Comparison of ENCODE assay signal across 8 mouse cellular contexts in genomic region chr11:115823774-115824740, GRCm38 (mm10). TPM values are rescaled to one million over a fixed set of nuclear protein-coding genes. Genes with fewer than 3 reads are reported as not detected.
DNase-seq lines count a peak whose midpoint lies in the region; ATAC-seq and TF ChIP-seq lines count a peak whose summit lies in the region.

Gene Llgl2, plus strand, starts transcription at chr11:115824049.

- ATAC-seq in erythroid progenitor cell, adult 5-6 weeks (replicated peaks; ENCODE audit: low FRiP score, poor library complexity, severe bottlenecking), result peak; percentile 92
- peak; percentile 94 for ATAC-seq in heart, postnatal 0 days (ENCODE audit: insufficient read depth, low read depth)

- H3K9me3 ChIP-seq in ES-Bruce4 (replicated peaks; ENCODE audit: control insufficient read depth, insufficient read depth, low read length, poor library complexity, severe bottlenecking), result no peaks in the 10 kb centered on the region
- no peaks in the 10 kb centered on the region for H3K9me3 ChIP-seq in heart, postnatal 0 days (replicated peaks; ENCODE audit: control insufficient read depth, low read length)

- H3K4me3 ChIP-seq in ES-Bruce4 (ENCODE audit: low read depth, low read length), result peak within 1 kb of the TSS; percentile 90
- H3K4me3 ChIP-seq in brown adipose tissue, adult 24 weeks (ENCODE audit: insufficient read depth, low read depth, low read length), result peak within 1 kb of the TSS; percentile 84
- peak within 1 kb of the TSS; percentile 87 for H3K4me3 ChIP-seq in heart, postnatal 0 days (ENCODE audit: low read depth, low read length)

- H3K9ac ChIP-seq in ES-Bruce4 (ENCODE audit: low read depth, poor library complexity, severe bottlenecking), result peak within 1 kb of the TSS; percentile 85
- peak within 1 kb of the TSS; percentile 68 for H3K9ac ChIP-seq in heart, postnatal 0 days (replicated peaks; ENCODE audit: low read depth, low read length)

- H3K27ac ChIP-seq in ES-Bruce4 (ENCODE audit: insufficient read depth, low read length), result no peak within 1 kb of the TSS
- H3K27ac ChIP-seq in brown adipose tissue, adult 24 weeks (replicated peaks; ENCODE audit: low read depth, low read length), result no peak within 1 kb of the TSS
- H3K27ac ChIP-seq in heart, postnatal 0 days (ENCODE audit: low read depth), result 0 out of 2 replicates have a peak within 1 kb of the TSS, but pooled peaks have one; percentile 11

- H3K27me3 ChIP-seq in ES-Bruce4 (ENCODE audit: control insufficient read depth, insufficient read depth, low read length, poor library complexity, severe bottlenecking), result no peaks in the 10 kb centered on the region
- H3K27me3 ChIP-seq in heart, postnatal 0 days (ENCODE audit: control insufficient read depth, insufficient read depth, low read length), result no peaks in the 10 kb centered on the region

- under 1% methylated on average over 85 of the region's 87 CpGs for WGBS in heart, postnatal 0 days

- peak within 1 kb of the TSS; percentile 97 for H3K4me2 ChIP-seq in heart, postnatal 0 days (ENCODE audit: low read depth, low read length)

- peaks cover 3% of the 10 kb centered on the region for H3K4me1 ChIP-seq in ES-Bruce4 (ENCODE audit: control insufficient read depth, insufficient read depth, low read length)
- H3K4me1 ChIP-seq in brown adipose tissue, adult 24 weeks (ENCODE audit: control insufficient read depth, insufficient read depth, insufficient read length, low read length), result peaks cover 3% of the 10 kb centered on the region; the same call in 1 of the 2 replicates
- peaks cover 8% of the 10 kb centered on the region; the same call in 1 of the 2 replicates for H3K4me1 ChIP-seq in heart, postnatal 0 days (ENCODE audit: control insufficient read depth, insufficient read depth)

- DNase-seq in heart, postnatal 0 days (ENCODE audit: low spot score), result peak; percentile 86
- DNase-seq in kidney, postnatal 36 days, result peak; percentile 96 to 98
- peak; percentile 92 for DNase-seq in lung, postnatal 25 days (ENCODE audit: low spot score)
- DNase-seq in retina, adult 2 months (ENCODE audit: low read depth, low spot score), result peak; percentile 71
- DNase-seq in thymus, postnatal 25 days, result peak; percentile 86

- no peak for TF ChIP-seq EP300 in ES-Bruce4 (IDR thresholded peaks at IDR 0.05; ENCODE audit: insufficient read depth, low read depth, low read length)
- no peak for TF ChIP-seq EP300 in heart, postnatal 0 days (IDR thresholded peaks at IDR 0.05; ENCODE audit: low read depth)

- H3K36me3 ChIP-seq in ES-Bruce4 (ENCODE audit: control insufficient read depth, insufficient read depth, low read length, poor library complexity, severe bottlenecking), result peaks cover 8% of the 10 kb centered on the region; the same call in 1 of the 2 replicates
- peaks cover 27% of the 10 kb centered on the region for H3K36me3 ChIP-seq in heart, postnatal 0 days (replicated peaks; ENCODE audit: control insufficient read depth, insufficient read depth, low read length)

- no peak for TF ChIP-seq CTCF in ES-Bruce4 (IDR thresholded peaks at IDR 0.05; ENCODE audit: low read depth, low read length)
- TF ChIP-seq CTCF in heart, postnatal 0 days (IDR thresholded peaks at IDR 0.05; ENCODE audit: low read depth), result no peak

- TF ChIP-seq POLR2A in ES-Bruce4 (IDR thresholded peaks at IDR 0.05; ENCODE audit: insufficient read depth, low read length), result peak; percentile 55

RNA-seq across cellular contexts. Expression of gene Llgl2, which starts in this region (rescaled TPM):
- 92.1 and 99.1 TPM in 2 replicates for polyA plus RNA-seq in ES-Bruce4 (2011; ENCODE audit: insufficient read depth, insufficient read length, low read depth, missing spikeins)
- 4.0 and 5.5 TPM in 2 replicates for polyA plus RNA-seq in brown adipose tissue, adult 24 weeks (2012; ENCODE audit: insufficient read depth, insufficient read length, missing spikeins)
- total RNA-seq in erythroid progenitor cell, adult 5-6 weeks (2015; ENCODE audit: low replicate concordance), result 1.7 TPM in 1 of 2 replicates, not detected in the other
- total RNA-seq in erythroid progenitor cell, adult 5-6 weeks (2017; ENCODE audit: low replicate concordance), result 0.26 and 1.8 TPM in 2 replicates
- total RNA-seq in heart, postnatal 0 days (2014; rRNA removed; ENCODE audit: low replicate concordance), result 49.8 and 85.5 TPM in 2 replicates
- polyA plus RNA-seq in heart, postnatal 0 days (2015; fragmentation: Nextera tagmentation; extraction: Ambion mirVana), result 12.7 and 14.1 TPM in 2 replicates

Comparison
In these comparisons a context has a peak if more than half of its experiments do, and no peak if none do; other contexts are left out.
1. RNA of gene Llgl2 (total RNA-seq): 49.8 to 85.5 TPM in heart, postnatal 0 days; 0.26 to 1.8 TPM in erythroid progenitor cell, adult 5-6 weeks; every median in the first group is over 10 times any median in the second.
2. Peak in every context shown above with its lines, with median percentiles within 50 percentile points of each other: H3K4me3 ChIP-seq and DNase-seq.